Mouse (Mus musculus): Measurements from ENCODE around the gene Traf4. TPM values are rescaled to one million over a fixed set of nuclear protein-coding genes. Genes with fewer than 3 reads are reported as not detected.
A peak's percentile ranks its signal among the peaks of the same experiment; 100 is the strongest.
"Not testable (repeated sequence)": the region's sequence is repeated elsewhere in the genome, so short reads cannot be mapped to it uniquely, and the experiment has no call there.

Traf4 gene
- total RNA-seq (2022) = 1 to 10 TPM; 3.4 to 4.3 (median 3.7) TPM

DNA sequence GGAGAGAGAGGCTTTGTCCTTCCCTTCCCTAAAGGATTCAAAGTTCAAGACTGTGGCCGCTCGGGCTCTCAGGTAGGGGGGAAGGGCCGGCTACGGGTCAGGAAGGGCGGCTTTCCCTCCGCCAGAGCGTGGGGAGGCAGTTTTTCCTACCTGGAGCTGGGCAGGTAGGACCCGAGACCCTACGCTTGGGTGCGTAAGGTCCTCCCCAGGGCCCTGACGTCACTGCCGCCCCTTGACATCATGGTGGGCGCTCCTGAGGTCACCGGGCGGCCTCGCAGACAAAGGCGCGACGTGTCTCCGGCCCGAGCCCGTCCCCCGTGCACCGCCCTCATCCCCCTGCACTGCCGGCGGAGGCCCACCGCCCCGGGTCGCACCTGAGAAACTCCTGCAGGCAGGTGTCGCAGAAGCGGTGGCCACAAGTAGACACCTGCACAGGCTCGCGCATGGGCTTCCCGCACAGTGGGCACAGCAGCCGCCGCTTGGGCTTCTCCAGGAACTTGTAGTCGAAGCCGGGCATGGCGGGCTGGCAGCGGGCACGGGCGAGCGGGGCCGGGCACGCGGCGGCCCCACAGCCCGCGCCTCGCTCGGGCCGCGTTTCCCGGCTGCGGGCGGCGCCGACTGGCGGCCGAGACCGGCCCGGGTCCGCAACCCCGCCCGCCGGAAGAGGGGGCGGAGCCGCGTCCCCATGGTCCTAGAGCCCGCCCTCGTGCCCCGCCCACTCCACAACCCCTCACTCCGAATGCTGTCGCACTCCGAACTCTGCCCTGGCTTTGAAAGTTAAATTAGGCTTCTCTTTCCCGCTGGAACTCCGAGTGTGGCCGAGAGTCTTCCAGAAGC lies at the start of gene Traf4:
Gene Traf4, minus strand, starts transcription at position 666 of the 837 bp plus-strand sequence.
- DNase-seq (ENCODE audit: low spot score) = peak; percentile 78

- DNase-seq (ENCODE audit: low spot score) = peak; percentile 17
These were observed 47.9 kb upstream of the Traf4 start for GRCm38 (mm10) chr11:78213086-78213817.

- DNase-seq (ENCODE audit: low spot score) = no peak
These were observed 46.1 kb upstream of the Traf4 start for GRCm38 (mm10) chr11:78211513-78211912.

DNA sequence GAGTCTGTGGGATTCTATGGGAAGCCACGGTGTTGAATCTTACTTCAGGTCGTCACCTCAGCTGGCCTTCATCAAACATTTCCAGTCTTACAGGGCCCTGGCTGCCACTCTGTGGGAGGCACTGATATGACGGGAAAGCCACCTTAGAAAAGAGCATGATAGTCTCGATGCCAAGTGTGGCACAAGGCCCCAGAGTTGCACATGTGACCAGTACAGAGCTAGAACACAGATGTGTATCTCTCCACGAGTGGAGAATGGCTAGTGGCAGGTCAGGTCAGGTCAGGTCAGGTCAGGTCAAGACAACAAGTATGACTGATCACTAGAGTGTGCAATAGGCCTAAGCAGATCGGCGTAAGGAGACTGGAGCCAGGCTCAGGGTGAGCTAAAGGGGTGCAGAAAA lies 45.2 kb upstream of the Traf4 start:
- no peak for DNase-seq (ENCODE audit: low spot score)

GRCm38 (mm10) chr11:78209886-78210285 lies 44.5 kb upstream of the Traf4 start:
- no peak for DNase-seq (ENCODE audit: low spot score)

DNA sequence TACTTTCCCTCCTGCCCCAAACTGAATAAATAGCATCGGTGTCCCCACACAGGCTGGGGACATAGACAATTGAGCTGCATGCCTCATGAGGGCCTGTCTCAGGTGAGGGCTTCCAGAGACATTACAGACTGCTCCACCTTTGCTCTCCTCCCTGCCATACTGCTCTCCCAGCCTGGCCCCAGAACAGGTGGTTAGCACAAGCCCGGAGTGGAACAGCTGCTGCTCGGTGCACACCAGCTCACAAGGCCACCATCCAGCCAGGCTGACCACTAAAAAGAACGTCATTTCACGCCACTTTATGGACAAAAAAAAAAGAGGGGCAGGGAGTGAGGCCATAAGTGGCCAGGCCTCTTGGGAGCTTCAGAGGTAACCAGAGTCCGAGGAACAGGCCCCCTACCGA lies 41.8 kb upstream of the Traf4 start:
- no peak for DNase-seq (ENCODE audit: low spot score)

DNA sequence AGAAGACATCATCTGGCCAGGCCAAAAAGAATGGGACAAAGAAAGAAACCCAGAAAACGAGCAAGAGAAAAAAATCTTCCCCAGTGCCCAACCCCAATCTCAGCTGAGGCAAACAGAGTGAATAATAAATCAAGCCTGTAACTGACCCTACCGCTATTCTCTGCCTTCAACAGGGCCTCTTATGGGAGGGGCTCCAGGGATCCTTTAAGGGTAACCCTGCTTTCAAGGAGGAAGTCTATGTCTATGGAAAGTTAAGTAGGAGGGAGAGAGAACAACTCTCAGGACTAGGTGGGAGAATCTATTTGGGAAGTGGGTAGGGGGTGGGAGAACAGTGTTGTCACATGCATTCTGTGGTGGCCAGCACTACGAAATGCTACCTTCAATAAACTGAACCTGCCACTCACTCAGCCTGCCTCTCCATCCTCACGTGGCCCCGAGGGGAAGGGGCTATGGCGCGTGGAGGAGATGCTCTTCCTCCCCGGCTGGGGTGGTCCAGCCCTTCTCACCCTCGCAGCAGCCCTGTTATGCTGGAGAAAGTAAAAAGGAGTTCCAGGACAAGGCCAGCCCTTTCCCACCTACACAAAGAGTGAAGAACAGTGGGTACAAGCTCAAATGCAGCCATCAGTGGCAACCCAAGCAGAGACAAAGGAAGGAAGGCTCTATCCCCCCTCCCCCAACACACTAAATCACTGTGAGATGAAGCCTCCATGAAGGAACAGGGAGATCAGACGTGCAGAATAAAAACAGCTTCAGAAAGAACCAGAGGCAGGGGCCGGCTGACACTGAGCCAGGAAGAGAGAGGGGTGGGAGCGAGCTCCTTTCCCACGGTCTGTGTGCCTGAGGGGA lies 40.2 kb upstream of the Traf4 start:
- no peak for DNase-seq (ENCODE audit: low spot score)

DNA sequence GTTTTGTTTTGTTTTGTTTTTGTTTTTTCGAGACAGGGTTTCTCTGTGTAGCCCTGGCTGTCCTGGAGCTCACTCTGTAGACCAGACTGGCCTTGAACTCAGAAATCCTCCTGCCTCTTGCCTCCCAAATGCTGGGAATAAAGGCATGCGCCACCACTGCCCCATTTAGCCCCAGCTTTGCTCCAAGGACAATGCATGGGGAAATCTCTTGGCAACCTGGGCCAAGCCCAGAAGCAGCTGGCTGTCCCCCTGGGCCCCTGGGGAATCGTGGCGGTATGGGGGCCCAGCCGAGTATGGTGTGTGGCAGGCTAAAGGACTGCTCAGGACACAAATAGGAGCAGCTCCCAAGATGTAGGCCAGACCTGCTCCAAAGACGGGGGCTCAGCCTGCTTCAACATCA lies 38.9 kb upstream of the Traf4 start:
- no peak for DNase-seq (ENCODE audit: low spot score)

- DNase-seq (ENCODE audit: low spot score) = no peak
These were observed 37.0 kb upstream of the Traf4 start for GRCm38 (mm10) chr11:78202372-78202771.

DNA sequence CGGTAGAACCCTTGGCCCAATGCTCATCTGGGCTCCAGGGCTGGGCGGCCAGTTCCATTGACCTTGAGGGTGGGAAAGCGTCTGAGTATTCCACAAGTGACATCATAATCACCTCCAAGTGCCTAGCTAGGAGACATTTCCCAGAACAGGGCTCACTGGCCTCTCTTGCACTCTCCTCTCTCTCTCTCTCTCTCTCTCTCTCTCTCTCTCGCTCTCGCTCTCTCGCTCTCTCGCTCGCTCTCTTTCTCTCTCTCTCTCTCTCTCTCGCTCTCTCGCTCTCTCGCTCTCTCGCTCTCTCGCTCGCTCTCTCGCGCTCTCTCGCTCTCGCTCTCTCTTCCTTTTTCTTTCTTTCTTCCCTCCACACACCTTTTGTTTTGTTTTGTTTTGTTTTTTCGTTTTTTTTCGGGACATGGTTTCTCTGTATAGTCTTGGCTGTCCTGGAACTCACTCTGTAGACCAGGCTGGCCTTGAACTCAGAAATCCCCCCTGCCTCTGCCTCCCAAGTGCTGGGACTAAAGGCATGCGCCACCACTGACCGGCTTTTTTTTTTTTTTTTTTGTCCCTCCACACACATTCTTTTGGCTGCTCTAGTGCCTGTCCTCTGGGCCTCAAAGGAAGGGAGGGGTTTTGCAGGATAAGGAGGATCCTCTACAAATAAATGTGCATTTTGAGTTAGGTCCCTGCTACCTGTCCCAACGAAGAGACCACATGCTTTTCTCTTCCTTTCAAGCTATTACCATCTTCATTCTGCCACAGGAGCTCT lies 29.9 kb upstream of the Traf4 start:
- DNase-seq (ENCODE audit: low spot score) = no peak

DNA sequence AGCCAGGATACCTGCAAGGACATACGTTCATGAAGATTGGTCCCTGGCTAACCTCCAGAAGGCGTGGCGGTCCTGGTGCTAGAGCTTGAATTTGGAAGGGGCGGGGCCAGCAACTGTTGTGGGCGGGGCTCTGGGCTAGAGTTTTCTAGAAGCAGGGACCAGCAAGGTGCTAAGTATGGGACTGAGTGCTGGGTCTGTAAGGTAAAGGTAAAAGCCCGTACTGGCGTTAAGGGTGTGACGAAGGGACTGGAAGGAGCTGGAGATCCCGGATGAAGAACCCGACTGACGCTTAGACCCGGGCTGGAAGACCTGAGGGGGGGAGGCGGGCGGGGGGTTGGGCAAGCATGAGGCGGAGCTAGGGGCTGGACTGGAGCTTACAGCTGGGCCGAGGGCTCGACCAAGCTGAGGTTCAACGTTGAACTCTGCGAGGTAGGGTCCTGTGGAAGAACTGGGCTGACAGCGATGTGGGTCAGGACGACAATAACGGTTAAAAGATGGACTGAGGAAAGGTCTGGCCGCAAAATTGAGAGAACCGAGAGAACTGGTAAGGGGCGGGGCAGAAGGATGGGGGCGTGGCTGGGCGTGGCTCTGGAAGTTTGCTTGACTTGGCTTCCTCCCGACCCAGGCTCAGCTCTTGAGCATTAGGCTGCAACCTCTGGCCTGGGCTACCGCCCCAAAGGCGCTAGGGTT lies 29.2 kb upstream of the Traf4 start:
- DNase-seq (ENCODE audit: low spot score) = peak; percentile 67

DNA sequence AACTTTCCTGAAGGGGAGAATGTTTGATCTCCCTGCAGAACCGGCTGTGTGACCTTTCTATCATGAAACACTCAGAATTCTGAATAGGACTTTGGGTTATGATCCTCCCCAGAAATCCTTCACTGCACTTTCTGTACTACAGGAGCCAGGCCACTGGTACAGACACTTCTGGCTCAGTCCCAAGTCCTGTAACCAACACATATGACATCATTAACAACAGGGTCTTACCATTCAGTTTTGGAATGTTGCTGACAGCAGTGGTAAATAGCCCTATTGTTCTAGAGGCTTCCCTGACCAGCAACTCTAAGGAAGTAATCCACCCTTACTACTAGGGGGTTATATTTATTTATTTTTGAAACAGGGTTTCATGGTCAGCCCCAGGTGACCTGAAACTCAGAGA lies 27.7 kb upstream of the Traf4 start, which contains the start of gene Proca1:
Gene Proca1, plus strand, starts transcription at position 280 of the 400 bp plus-strand sequence.
- no peak for DNase-seq (ENCODE audit: low spot score)

- DNase-seq (ENCODE audit: low spot score) = no peak
These were observed 24.7 kb upstream of the Traf4 start for GRCm38 (mm10) chr11:78190041-78190440.

DNA sequence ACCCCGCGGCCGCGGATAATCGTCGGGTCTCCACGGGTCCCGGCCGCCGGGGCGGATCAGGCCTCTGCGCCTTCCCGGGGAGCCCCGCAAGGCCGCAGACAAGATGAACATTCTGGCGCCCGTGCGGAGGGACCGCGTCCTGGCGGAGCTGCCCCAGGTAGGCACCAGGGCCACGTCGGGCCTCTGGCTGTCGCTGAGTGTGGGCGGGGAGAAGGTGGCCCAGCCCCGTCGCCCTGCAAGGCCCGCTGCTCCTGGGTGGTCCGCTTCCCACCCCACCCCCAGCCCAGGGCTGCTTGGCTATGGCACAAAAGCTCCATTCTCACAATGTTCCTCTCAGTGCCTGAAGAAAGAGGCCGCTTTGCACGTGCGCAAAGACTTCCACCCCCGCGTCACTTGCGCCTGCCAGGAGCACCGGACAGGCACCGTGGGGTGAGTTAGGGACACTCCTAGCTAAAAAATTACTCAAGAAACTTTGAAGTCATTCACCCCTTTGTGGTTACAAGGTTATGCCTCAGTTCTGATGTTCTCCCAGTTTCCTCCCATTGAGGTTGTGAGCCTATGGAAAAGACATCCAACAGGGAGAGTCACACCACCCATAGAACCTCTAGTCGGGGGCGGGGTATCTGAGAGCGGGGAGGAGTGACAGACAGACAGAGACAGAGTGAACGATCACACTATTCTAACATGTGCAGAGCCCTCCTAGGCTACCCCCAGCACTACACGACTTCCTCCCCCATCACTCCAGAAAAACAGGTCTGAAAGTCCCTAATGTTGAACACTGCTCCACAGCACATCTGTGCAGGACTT lies 24.0 kb upstream of the Traf4 start:
- DNase-seq (ENCODE audit: low spot score) = peak; percentile 39

DNA sequence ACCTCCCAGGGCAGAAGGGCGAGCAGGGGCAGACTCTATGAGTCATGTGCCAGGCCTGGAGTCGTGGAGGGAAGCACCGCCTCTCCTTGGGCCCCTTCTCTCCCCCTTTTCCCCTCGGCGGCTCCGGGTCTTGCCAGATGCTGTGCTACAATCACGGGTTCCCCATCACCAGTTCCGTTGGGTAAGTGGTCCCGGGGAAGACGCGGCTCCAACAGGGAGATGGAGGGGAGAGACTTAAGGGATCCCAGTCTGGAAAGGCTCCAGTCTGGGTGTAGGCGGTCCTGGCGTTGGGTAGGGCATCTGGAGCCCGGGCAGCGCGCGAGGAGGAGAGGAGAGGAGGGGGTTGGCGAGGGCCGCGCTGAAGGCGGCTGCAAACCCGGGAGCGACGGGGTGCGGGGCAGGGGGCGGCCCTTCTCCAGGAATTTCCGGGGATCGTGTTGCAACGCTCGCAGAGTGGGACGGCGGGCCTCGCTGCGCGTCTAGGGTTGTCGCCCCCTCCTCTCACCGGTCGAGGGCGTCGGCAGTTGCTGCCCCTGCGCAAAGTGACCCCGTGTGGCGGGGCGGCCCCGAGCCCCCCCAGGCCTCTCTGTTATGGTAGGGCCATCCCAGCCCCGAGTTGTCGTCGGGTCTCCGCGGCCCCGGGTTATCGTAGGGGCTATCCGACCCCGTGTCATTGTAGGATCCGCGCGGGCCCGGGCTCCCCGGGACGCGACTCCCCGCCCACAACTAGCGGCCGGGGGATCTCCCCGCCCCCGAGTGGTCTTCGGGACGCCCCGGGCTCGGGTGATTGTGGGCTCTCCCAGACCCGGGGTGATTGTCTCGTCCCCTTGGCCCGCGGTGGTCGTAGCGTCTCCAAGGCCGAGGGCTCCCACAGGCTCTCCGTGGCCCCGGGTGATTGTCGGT lies 23.2 kb upstream of the Traf4 start, which contains the start of gene Rab34:
Gene Rab34, plus strand, starts transcription at position 100 of the 903 bp plus-strand sequence.
- peak; percentile 42 for DNase-seq (ENCODE audit: low spot score)

GRCm38 (mm10) chr11:78184702-78185101 lies 19.3 kb upstream of the Traf4 start:
- not testable (repeated sequence) for DNase-seq (ENCODE audit: low spot score)

DNA sequence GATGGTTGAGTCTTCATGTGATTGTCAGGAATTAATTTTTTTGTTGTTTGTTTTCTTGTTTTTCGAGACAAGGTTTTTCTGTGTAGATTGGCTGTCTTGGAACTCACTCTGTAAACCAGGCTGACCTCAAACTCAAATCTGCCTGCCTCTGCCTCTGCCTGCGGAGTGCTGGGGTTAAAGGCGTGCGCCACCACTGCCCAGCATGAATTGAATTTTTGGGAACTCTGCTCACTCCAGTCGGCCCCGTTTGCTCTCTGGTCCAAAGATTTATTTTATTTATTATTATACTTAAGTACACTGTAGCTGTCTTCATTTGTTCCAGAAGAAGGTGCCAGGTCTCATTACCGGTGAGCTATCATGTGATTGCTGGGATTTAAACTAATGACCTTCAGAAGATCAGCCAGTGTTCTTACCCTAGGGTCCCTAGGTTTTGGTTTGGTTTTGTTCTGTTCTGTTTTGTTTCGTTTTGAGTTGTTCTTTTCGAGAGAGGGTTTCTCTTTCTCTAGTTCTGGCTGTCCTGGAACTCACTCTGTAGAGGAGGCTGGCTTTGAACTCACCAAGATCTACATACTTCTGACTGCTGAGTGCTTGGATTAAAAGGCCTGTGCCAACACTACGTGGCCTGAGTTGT lies 18.6 kb upstream of the Traf4 start:
- no peak for DNase-seq (ENCODE audit: low spot score)
